In genomic region chr17:16344061-16344460, GRCm38 (mm10) we compare ENCODE assay signal across 17 mouse cellular contexts.
A peak's percentile ranks its signal among the peaks of the same experiment; 100 is the strongest.
DNase-seq lines count a peak whose midpoint lies in the region; ATAC-seq and TF ChIP-seq lines count a peak whose summit lies in the region.
"Had no signal": no experiment of that assay in that cellular context is flagged by ENCODE, and none has a peak within 500 bp of the region (broad histone marks: within the 10 kb centered on the region; RNA-seq: fewer than 3 reads in every experiment).

No protein-coding gene starts in this region.

- WGBS in lung, embryonic 14.5 days, result 34% methylated on average over 2 of the region's 2 CpGs
- 49% methylated on average over 2 of the region's 2 CpGs for WGBS in midbrain, embryonic 16.5 days
- 61% methylated on average over 2 of the region's 2 CpGs for WGBS in hindbrain, embryonic 11.5 days

- ATAC-seq in lung, embryonic 14.5 days (ENCODE audit: insufficient read depth), result no peak
- no peak for ATAC-seq in midbrain, embryonic 16.5 days
- no peak for ATAC-seq in hindbrain, embryonic 11.5 days (ENCODE audit: low FRiP score)

- DNase-seq in gastrocnemius, adult 2 months, result no peak
- no peak for DNase-seq in gastrocnemius, postnatal 10 days
- peak; percentile 27 for DNase-seq in lung, embryonic 14.5 days
- DNase-seq in lung, postnatal 36 days, result no peak
- DNase-seq in adipocyte (ENCODE audit: low spot score), result peak; percentile 69
- DNase-seq in layer of hippocampus, postnatal 10 days (ENCODE audit: low spot score in 2 of 2), result no peak
- DNase-seq in hindbrain, embryonic 11.5 days (ENCODE audit: low spot score), result no peak
- DNase-seq: adrenal gland, postnatal 14 days; cerebellum, postnatal 25 days; kidney, adult 18-20 months; lung, postnatal 14 days; retina, postnatal 1 day had no signal

- intact Hi-C loops in gastrocnemius, adult 2 months (cut with DNase I), result no loop called here

- peak overlapping the region; percentile 70 for H3K27ac ChIP-seq in gastrocnemius, adult 2 months
- no peak overlapping the region; the same call in 1 of the 2 replicates for H3K27ac ChIP-seq in lung, embryonic 14.5 days (ENCODE audit: low read depth)
- peak overlapping the region; percentile 50 for H3K27ac ChIP-seq in midbrain, embryonic 16.5 days (ENCODE audit: low read length)
- H3K27ac ChIP-seq in hindbrain, embryonic 11.5 days (ENCODE audit: low read depth, low read length), result no peak overlapping the region
- H3K27ac ChIP-seq: hindbrain, embryonic 12.5 days; limb, embryonic 13.5 days; neural tube, embryonic 15.5 days had no signal

- H3K36me3 ChIP-seq in lung, embryonic 14.5 days (ENCODE audit: insufficient read depth), result no peaks in the 10 kb centered on the region
- no peaks in the 10 kb centered on the region for H3K36me3 ChIP-seq in midbrain, embryonic 16.5 days (ENCODE audit: control insufficient read depth, insufficient read depth, low read length)
- H3K36me3 ChIP-seq in hindbrain, embryonic 11.5 days (ENCODE audit: control insufficient read depth, insufficient read depth, low read length), result no peaks in the 10 kb centered on the region
- H3K36me3 ChIP-seq: hindbrain, embryonic 12.5 days; limb, embryonic 13.5 days; neural tube, embryonic 15.5 days had no signal

- no peaks in the 10 kb centered on the region for H3K4me1 ChIP-seq in lung, embryonic 14.5 days (ENCODE audit: insufficient read depth)
- H3K4me1 ChIP-seq in midbrain, embryonic 16.5 days (ENCODE audit: control insufficient read depth, insufficient read depth, low read length), result peaks cover 9% of the 10 kb centered on the region
- no peaks in the 10 kb centered on the region for H3K4me1 ChIP-seq in hindbrain, embryonic 11.5 days (replicated peaks; ENCODE audit: control insufficient read depth, insufficient read depth, low read length)
- H3K4me1 ChIP-seq: hindbrain, embryonic 12.5 days; limb, embryonic 13.5 days; neural tube, embryonic 15.5 days had no signal

- TF ChIP-seq CTCF in gastrocnemius, adult 2 months (IDR thresholded peaks at IDR 0.05), result no peak
- no peak for TF ChIP-seq CTCF in lung, embryonic 14.5 days (IDR thresholded peaks at IDR 0.05; ENCODE audit: low read depth)

- H3K9ac ChIP-seq in lung, embryonic 14.5 days, result no peak overlapping the region
- H3K9ac ChIP-seq in midbrain, embryonic 16.5 days (ENCODE audit: low read depth, low read length), result no peak overlapping the region
- no peak overlapping the region for H3K9ac ChIP-seq in hindbrain, embryonic 11.5 days (ENCODE audit: low read depth, low read length)
- H3K9ac ChIP-seq: hindbrain, embryonic 12.5 days; limb, embryonic 13.5 days; neural tube, embryonic 15.5 days had no signal

- no peaks in the 10 kb centered on the region for H3K9me3 ChIP-seq in lung, embryonic 14.5 days (ENCODE audit: low read depth, low read length)
- H3K9me3 ChIP-seq in midbrain, embryonic 16.5 days (replicated peaks; ENCODE audit: control insufficient read depth, low read length, poor library complexity, severe bottlenecking), result no peaks in the 10 kb centered on the region
- H3K9me3 ChIP-seq in hindbrain, embryonic 11.5 days (ENCODE audit: control insufficient read depth, low read length), result no peaks in the 10 kb centered on the region
- H3K9me3 ChIP-seq: hindbrain, embryonic 12.5 days; limb, embryonic 13.5 days; neural tube, embryonic 15.5 days had no signal

- no peak overlapping the region for H3K4me3 ChIP-seq in gastrocnemius, adult 2 months
- H3K4me3 ChIP-seq in lung, embryonic 14.5 days (ENCODE audit: low read depth, low read length), result no peak overlapping the region
- H3K4me3 ChIP-seq in midbrain, embryonic 16.5 days (ENCODE audit: low read depth, low read length), result no peak overlapping the region
- H3K4me3 ChIP-seq in hindbrain, embryonic 11.5 days (ENCODE audit: low read depth, low read length), result no peak overlapping the region
- H3K4me3 ChIP-seq: erythroblast, embryonic 14.5 days; hindbrain, embryonic 12.5 days; limb, embryonic 13.5 days; neural tube, embryonic 15.5 days had no signal

- no peaks in the 10 kb centered on the region for H3K27me3 ChIP-seq in lung, embryonic 14.5 days (ENCODE audit: insufficient read depth, low read length)
- no peaks in the 10 kb centered on the region for H3K27me3 ChIP-seq in midbrain, embryonic 16.5 days (ENCODE audit: control insufficient read depth, insufficient read depth, low read depth, low read length)
- no peaks in the 10 kb centered on the region for H3K27me3 ChIP-seq in hindbrain, embryonic 11.5 days (ENCODE audit: control insufficient read depth, insufficient read depth, low read length)
- H3K27me3 ChIP-seq: hindbrain, embryonic 12.5 days; limb, embryonic 13.5 days; neural tube, embryonic 15.5 days had no signal

- no peak overlapping the region for H3K4me2 ChIP-seq in lung, embryonic 14.5 days
- H3K4me2 ChIP-seq in midbrain, embryonic 16.5 days (ENCODE audit: low read length), result no peak overlapping the region
- H3K4me2 ChIP-seq in hindbrain, embryonic 11.5 days (replicated peaks; ENCODE audit: low read depth, low read length), result no peak overlapping the region
- H3K4me2 ChIP-seq: hindbrain, embryonic 12.5 days; limb, embryonic 13.5 days; neural tube, embryonic 15.5 days had no signal

Comparison
In these comparisons a context has a peak if more than half of its experiments do, and no peak if none do; other contexts are left out.
1. DNase-seq: peak in lung, embryonic 14.5 days (single experiment) and adipocyte (single experiment); none in gastrocnemius, adult 2 months (single experiment), gastrocnemius, postnatal 10 days (single experiment), lung, postnatal 36 days (single experiment), layer of hippocampus, postnatal 10 days (0 of 2) and hindbrain, embryonic 11.5 days (single experiment).
2. H3K27ac ChIP-seq: peak in gastrocnemius, adult 2 months (single experiment) and midbrain, embryonic 16.5 days (single experiment); none in lung, embryonic 14.5 days (single experiment) and hindbrain, embryonic 11.5 days (single experiment).